Mouse (Mus musculus) hindbrain, postnatal 0 days (tissue): ENCODE results near the gene Gimap7. TPM values are rescaled to one million over a fixed set of nuclear protein-coding genes. Genes with fewer than 3 reads are reported as not detected.

Experiments
- ATAC-seq: fragments of 200-750 bp; cut with Nextera tagmentation; 2 replicates; pipeline ENCODE4 v1.8.0; 2017; ENCODE audit warnings: mild to moderate bottlenecking, moderate TSS enrichment, moderate library complexity
- DNase-seq: peaks from one replicate; pipeline ENCODE4 v3.0.0-alpha.2; 2015; ENCODE audit warnings: low spot score
- H3K27ac ChIP-seq: fragments of 300-500 bp; sonication (generic); 2 replicates; pipeline ENCODE4 v1.5.1; 2014; ENCODE audit warnings: mild to moderate bottlenecking
- H3K27me3 ChIP-seq: fragments of 300-500 bp; sonication (generic); 2 replicates; pipeline ENCODE4 v1.6.1; 2014; ENCODE audit warnings: low read length, mixed read lengths; ENCODE audit not compliant: insufficient read depth
- H3K36me3 ChIP-seq: fragments of 300-500 bp; sonication (generic); 2 replicates; pipeline ENCODE4 v1.6.1; 2014; ENCODE audit warnings: low read length, mixed read lengths; ENCODE audit not compliant: insufficient read depth
- H3K4me1 ChIP-seq: fragments of 300-500 bp; sonication (generic); 2 replicates; pipeline ENCODE4 v1.6.1; 2014; ENCODE audit warnings: antibody characterized with exemption, low read length, mixed read lengths; ENCODE audit not compliant: insufficient read depth
- H3K4me2 ChIP-seq: fragments of 300-500 bp; sonication (generic); 2 replicates; pipeline ENCODE4 v1.6.1; 2014; ENCODE audit warnings: low read depth, mild to moderate bottlenecking, low read length, moderate library complexity, mixed read lengths
- H3K4me3 ChIP-seq: fragments of 300-500 bp; sonication (generic); 2 replicates; pipeline ENCODE4 v1.5.1; 2014; ENCODE audit warnings: low read length
- H3K9ac ChIP-seq: fragments of 300-500 bp; sonication (generic); replicated peaks from 2 replicates; pipeline ENCODE4 v1.6.1; 2014; ENCODE audit warnings: mild to moderate bottlenecking, low read length, moderate library complexity, mixed read lengths
- H3K9me3 ChIP-seq: fragments of 300-500 bp; sonication (generic); 2 replicates; pipeline ENCODE4 v1.6.1; 2016; ENCODE audit warnings: low read length, mixed read lengths
- CTCF ChIP-seq: IDR thresholded peaks from 2 replicates; pipeline ENCODE4 v1.5.1; 2016; ENCODE audit warnings: antibody characterized with exemption, control low read depth, low read depth
- WGBS: fragments of 180-500 bp; shearing (Covaris S2); extraction: QIAGEN DNeasy Blood & Tissue Kit; methylation state at CpG from one replicate; pipeline ENCODE4 v1.1.7; 2014; 5-methylcytosine and 5-hydroxymethylcytosine counted together
- polyA plus RNA-seq: library from polyadenylated mRNA; unstranded; fragments of >200 nt; fragmentation: Nextera tagmentation; extraction: Ambion mirVana; gene quantifications from 2 replicates; pipeline ENCODE4 v1.2.1, GENCODE M21; 2015
- total RNA-seq: library from RNA; depleted of rRNA; stranded (reverse); fragments of >200 nt; gene quantifications from 2 replicates; pipeline ENCODE4 v1.2.3, GENCODE M21; 2014

Gene Gimap7
- total and polyA plus RNA-seq, 2 experiments from 2014 or later = not detected

GRCm38 (mm10) chr6:48696830-48697554 lies 21.4 kb upstream of the Gimap7 start:
- Histone ChIP-seq H3K4me1 (no peaks in the 10 kb centered on the region), H3K9me3 (no peaks in the 10 kb centered on the region), H3K4me3 (no peak overlapping the region), H3K27me3 (no peaks in the 10 kb centered on the region), H3K9ac (no peak overlapping the region), H3K27ac (no peak overlapping the region), H3K4me2 (no peak overlapping the region), H3K36me3 (no peaks in the 10 kb centered on the region)
- TF ChIP-seq CTCF = no peak
- no peak for DNase-seq
- WGBS = 83% methylated on average over 4 of the region's 4 CpGs
- ATAC-seq = no peak

- H3K4me2 ChIP-seq = no peak overlapping the region
- H3K4me1 ChIP-seq = no peaks in the 10 kb centered on the region
- ATAC-seq = no peak
- no peak overlapping the region for H3K4me3 ChIP-seq
- H3K27ac ChIP-seq = no peak overlapping the region
- no peak for DNase-seq
- H3K9me3 ChIP-seq = no peaks in the 10 kb centered on the region
- TF ChIP-seq CTCF = no peak
- H3K9ac ChIP-seq = no peak overlapping the region
- 62% methylated on average over 1 of the region's 1 CpGs for WGBS
- no peaks in the 10 kb centered on the region for H3K36me3 ChIP-seq
- no peaks in the 10 kb centered on the region for H3K27me3 ChIP-seq
Observed at GRCm38 (mm10) chr6:48697555-48697930, 20.9 kb upstream of the Gimap7 start.

- no peak overlapping the region for H3K4me3 ChIP-seq
Observed at GRCm38 (mm10) chr6:48698066-48698856, 20.2 kb upstream of the Gimap7 start.

GRCm38 (mm10) chr6:48698888-48699287 lies 19.5 kb upstream of the Gimap7 start:
- H3K4me1 ChIP-seq = no peaks in the 10 kb centered on the region
- no peaks in the 10 kb centered on the region for H3K36me3 ChIP-seq
- H3K4me2 ChIP-seq = no peak overlapping the region
- no peak overlapping the region for H3K9ac ChIP-seq
- no peak for TF ChIP-seq CTCF
- ATAC-seq (no peak), DNase-seq (no peak)
- H3K27me3 ChIP-seq = no peaks in the 10 kb centered on the region
- WGBS = 90% methylated on average over 3 of the region's 3 CpGs
- H3K27ac ChIP-seq = no peak overlapping the region
- no peak overlapping the region for H3K4me3 ChIP-seq
- H3K9me3 ChIP-seq = no peaks in the 10 kb centered on the region

More at GRCm38 (mm10) chr6:48698066-48698856, 20.2 kb upstream of the Gimap7 start:
- Histone ChIP-seq H3K27ac (no peak overlapping the region), H3K4me1 (no peaks in the 10 kb centered on the region), H3K36me3 (no peaks in the 10 kb centered on the region), H3K9me3 (no peaks in the 10 kb centered on the region), H3K9ac (no peak overlapping the region), H3K4me2 (no peak overlapping the region), H3K27me3 (no peaks in the 10 kb centered on the region)
- ATAC-seq (no peak), DNase-seq (no peak)
- 84% methylated on average over 7 of the region's 7 CpGs for WGBS
- no peak for TF ChIP-seq CTCF

- no peaks in the 10 kb centered on the region for H3K9me3 ChIP-seq
- no peak overlapping the region for H3K4me2 ChIP-seq
- ATAC-seq (no peak), DNase-seq (no peak)
- H3K36me3 ChIP-seq = no peaks in the 10 kb centered on the region
- no peak overlapping the region for H3K4me3 ChIP-seq
- TF ChIP-seq CTCF = no peak
- no peak overlapping the region for H3K27ac ChIP-seq
- H3K9ac ChIP-seq = no peak overlapping the region
- H3K4me1 ChIP-seq = no peaks in the 10 kb centered on the region
- H3K27me3 ChIP-seq = no peaks in the 10 kb centered on the region
- 58% methylated on average over 5 of the region's 5 CpGs for WGBS
Observed at GRCm38 (mm10) chr6:48700251-48701075, 18.0 kb upstream of the Gimap7 start.

GRCm38 (mm10) chr6:48702146-48702545 lies 16.3 kb upstream of the Gimap7 start:
- no peak for TF ChIP-seq CTCF
- Histone ChIP-seq H3K9me3 (no peaks in the 10 kb centered on the region), H3K36me3 (no peaks in the 10 kb centered on the region), H3K9ac (no peak overlapping the region), H3K27ac (no peak overlapping the region), H3K4me1 (no peaks in the 10 kb centered on the region), H3K4me3 (no peak overlapping the region), H3K27me3 (no peaks in the 10 kb centered on the region), H3K4me2 (no peak overlapping the region)
- DNase-seq (no peak), ATAC-seq (no peak)
- WGBS = 90% methylated on average over 7 of the region's 7 CpGs
